Mouse (Mus musculus): ENCODE measurements around the gene Fam196a. TPM values are rescaled to one million over a fixed set of nuclear protein-coding genes. Genes with fewer than 3 reads are reported as not detected.

Fam196a gene
- total RNA-seq (2017): not detected in 2 replicates

- no peak for ATAC-seq (ENCODE audit: extremely low read depth, insufficient number of reproducible peaks, low FRiP score, poor library complexity, severe bottlenecking)
Observed at GRCm38 (mm10) chr7:134937927-134938609, at the start of gene Fam196a. Fam196a (minus strand) TSS chr7:134938430.

GRCm38 (mm10) chr7:134961608-134962007 is 23.4 kb upstream of the Fam196a start:
- ATAC-seq (ENCODE audit: extremely low read depth, insufficient number of reproducible peaks, low FRiP score, poor library complexity, severe bottlenecking): no peak

GRCm38 (mm10) chr7:134960871-134961270 is 22.6 kb upstream of the Fam196a start:
- no peak for ATAC-seq (ENCODE audit: extremely low read depth, insufficient number of reproducible peaks, low FRiP score, poor library complexity, severe bottlenecking)

DNA sequence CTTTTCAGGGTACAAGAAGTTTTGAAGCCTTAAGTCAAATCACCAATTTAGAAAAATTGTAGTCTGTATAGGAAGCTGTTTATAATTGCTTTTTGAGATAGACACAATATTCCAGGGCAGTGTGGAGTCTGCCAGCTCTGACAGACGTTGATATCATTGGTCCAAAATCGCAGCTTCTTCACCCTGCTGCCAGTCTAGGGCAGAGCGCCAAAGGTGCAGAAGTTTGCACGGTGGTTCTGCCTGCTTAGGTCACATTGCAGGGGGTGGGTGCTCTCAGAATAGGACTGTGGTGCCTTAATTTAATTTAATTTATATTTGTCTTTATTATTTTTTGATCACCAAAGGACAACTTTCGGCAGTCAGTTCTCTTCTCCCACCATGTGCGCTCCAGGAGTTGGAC is 20.9 kb upstream of the Fam196a start:
- ATAC-seq (ENCODE audit: extremely low read depth, insufficient number of reproducible peaks, low FRiP score, poor library complexity, severe bottlenecking): no peak

DNA sequence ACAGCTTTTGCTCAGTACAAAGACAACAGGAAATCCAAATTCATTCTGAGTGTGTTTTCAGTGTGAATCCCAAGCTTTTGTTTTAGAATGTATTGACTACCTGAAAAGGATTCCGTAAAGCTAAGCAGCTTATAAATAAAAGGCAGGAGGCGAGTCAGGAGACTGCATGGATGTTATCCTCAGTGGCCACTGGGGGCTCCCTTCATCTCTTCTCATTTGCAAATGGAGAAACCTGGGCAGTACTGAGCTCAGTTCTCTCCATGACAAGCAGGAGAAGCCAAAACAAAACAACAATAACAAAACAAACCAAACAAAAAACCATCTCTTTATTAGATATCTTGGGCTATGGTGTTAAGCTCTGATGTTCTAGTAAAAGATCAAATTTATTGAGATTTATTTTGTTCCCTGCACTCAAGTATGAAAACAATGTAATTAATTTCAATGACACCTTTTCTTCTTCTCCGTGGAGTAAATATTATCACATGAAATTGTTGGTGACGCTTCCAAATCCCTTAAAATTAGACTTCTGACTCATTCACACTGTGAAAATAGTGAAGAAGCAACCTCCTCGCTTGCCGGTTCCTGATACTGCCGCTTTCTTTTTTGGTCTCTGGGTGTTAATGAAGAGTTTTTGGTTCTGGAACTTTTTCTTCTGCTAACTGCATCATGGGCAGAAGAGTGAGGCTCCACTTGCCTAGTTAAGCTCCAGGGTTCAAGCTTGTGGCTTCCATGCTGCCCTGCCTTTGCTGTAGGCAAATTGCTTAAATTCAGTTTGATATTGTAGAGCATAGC is 7.9 kb upstream of the Fam196a start:
- no peak for ATAC-seq (ENCODE audit: extremely low read depth, insufficient number of reproducible peaks, low FRiP score, poor library complexity, severe bottlenecking)

DNA sequence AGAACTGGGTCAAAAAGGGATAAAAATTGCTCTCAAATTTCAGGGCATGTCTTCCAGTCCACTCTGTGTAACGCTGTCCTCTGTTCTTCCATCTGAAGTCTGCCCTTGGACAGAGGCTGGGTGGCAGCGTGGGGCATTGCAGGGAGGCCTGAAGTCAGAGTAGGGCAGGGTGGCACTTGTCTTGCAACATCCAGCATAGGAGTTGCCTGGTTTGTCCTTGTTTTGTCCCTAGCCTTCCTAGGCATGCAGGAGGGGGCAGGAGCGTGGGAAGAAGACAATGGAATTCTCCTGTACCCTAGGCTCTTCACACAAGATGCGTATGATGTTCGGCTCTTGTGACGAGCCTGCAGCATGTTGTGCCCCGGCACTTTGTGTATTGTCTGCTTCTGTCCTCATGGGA is 5.5 kb upstream of the Fam196a start:
- ATAC-seq (ENCODE audit: extremely low read depth, insufficient number of reproducible peaks, low FRiP score, poor library complexity, severe bottlenecking): no peak

GRCm38 (mm10) chr7:134943063-134943462 is 4.8 kb upstream of the Fam196a start:
- no peak for ATAC-seq (ENCODE audit: extremely low read depth, insufficient number of reproducible peaks, low FRiP score, poor library complexity, severe bottlenecking)

DNA sequence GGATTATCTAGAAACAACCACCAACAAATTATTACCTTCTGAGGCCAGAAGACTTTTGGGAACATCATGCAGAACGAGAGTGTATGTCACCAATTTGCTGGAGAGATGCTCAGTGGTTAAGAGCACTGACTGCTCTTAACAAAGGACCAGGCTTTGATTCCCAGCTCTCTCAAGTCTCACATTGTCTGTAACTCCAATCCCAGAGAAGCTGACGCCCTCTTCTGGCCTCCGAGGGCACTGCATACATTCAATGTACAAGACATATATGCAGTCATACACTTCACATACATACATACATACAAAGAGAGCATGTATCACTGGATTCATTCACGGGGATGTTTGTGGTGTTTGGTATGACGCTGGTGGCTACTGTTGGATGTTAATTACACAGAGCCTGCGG is 3.7 kb upstream of the Fam196a start:
- ATAC-seq (ENCODE audit: extremely low read depth, insufficient number of reproducible peaks, low FRiP score, poor library complexity, severe bottlenecking): no peak

- no peak for ATAC-seq (ENCODE audit: extremely low read depth, insufficient number of reproducible peaks, low FRiP score, poor library complexity, severe bottlenecking)
Observed at GRCm38 (mm10) chr7:134937471-134937926, 731 bp downstream of the Fam196a start.

DNA sequence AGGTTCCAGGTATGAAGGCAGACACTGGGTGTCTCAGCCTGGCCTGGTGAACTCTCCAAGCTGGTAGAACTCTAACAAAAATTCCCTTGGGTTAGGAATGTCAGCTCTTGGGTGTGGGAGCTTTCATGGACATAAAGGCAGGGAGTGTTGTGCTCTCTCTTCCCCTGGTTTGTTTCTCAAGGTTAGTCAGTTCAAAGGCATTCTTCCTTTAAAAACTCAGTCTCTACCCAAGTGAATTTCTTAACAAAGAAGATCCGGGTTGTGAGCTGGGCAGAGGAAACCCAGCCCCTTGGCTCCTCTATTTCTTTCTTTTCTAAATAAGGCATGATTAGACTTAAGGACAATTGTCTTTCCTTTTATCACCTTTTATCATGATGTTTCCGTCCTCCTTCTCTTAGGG is 6.3 kb downstream of the Fam196a start:
- ATAC-seq (ENCODE audit: extremely low read depth, insufficient number of reproducible peaks, low FRiP score, poor library complexity, severe bottlenecking): no peak

DNA sequence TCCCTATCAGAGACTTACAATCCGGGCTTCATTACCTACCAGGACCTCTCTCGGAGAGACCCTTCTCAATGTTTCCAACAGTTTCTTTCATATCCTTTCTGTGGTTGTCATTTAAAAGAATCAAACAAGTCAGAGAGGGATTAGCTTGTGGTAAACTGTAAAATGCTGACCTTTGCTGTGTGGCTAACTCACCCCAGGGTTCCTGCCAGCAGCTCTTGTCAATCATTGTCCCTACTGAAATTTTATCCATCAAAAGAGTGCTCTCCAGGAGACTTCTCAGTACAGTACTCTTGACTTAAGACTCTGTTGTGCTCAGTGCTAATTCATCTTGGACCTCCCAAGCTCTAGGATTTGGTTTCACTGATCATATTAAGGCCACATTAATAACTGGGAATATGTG is 36.2 kb downstream of the Fam196a start:
- no peak for ATAC-seq (ENCODE audit: extremely low read depth, insufficient number of reproducible peaks, low FRiP score, poor library complexity, severe bottlenecking)

DNA sequence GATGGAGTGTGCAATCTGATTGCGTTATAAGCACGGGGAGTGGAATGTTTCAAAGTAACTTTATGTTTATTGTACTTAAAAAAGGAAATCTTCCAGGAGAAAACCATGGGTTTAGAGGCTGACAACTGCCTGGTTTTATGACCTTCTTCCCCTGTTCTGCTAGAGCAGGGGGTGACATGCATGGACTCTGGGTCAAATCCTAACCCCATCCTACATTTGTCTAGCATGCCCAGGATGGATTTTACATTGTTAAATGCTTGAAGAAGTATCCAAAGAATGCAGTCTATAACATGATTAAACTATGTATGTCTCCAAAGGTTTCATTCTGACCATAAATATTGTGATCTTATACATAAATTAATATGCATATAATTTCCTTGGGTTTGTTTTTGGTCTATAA is 38.8 kb downstream of the Fam196a start:
- ATAC-seq (ENCODE audit: extremely low read depth, insufficient number of reproducible peaks, low FRiP score, poor library complexity, severe bottlenecking): no peak

- no peak for ATAC-seq (ENCODE audit: extremely low read depth, insufficient number of reproducible peaks, low FRiP score, poor library complexity, severe bottlenecking)
Observed at GRCm38 (mm10) chr7:134894604-134895003, 43.6 kb downstream of the Fam196a start.

GRCm38 (mm10) chr7:134892972-134893371 is 45.3 kb downstream of the Fam196a start:
- ATAC-seq (ENCODE audit: extremely low read depth, insufficient number of reproducible peaks, low FRiP score, poor library complexity, severe bottlenecking): no peak

- ATAC-seq (ENCODE audit: extremely low read depth, insufficient number of reproducible peaks, low FRiP score, poor library complexity, severe bottlenecking): no peak
Observed at GRCm38 (mm10) chr7:134892449-134892871, 45.8 kb downstream of the Fam196a start.

- no peak for ATAC-seq (ENCODE audit: extremely low read depth, insufficient number of reproducible peaks, low FRiP score, poor library complexity, severe bottlenecking)
Observed at GRCm38 (mm10) chr7:134883516-134883915, 54.7 kb downstream of the Fam196a start.

DNA sequence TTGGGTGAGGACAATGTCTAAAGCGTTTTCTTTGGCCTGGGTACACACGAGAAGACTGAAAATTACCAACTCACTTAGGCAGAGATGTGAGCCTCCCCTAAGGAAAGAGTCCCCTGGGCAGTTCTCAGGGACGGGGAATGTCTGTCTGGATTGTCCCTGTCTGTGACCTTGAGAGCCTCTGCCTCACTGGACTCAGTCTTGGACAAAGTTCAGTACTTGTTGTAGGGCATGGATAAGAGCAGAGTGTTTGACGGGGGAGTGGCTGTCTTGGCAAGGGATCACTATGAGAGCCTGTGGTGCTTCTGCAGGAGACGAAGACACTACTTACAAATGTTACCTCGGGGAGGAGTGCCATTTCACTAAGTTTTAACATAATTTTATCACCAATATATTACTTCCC is 57.8 kb downstream of the Fam196a start:
- ATAC-seq (ENCODE audit: extremely low read depth, insufficient number of reproducible peaks, low FRiP score, poor library complexity, severe bottlenecking): no peak

DNA sequence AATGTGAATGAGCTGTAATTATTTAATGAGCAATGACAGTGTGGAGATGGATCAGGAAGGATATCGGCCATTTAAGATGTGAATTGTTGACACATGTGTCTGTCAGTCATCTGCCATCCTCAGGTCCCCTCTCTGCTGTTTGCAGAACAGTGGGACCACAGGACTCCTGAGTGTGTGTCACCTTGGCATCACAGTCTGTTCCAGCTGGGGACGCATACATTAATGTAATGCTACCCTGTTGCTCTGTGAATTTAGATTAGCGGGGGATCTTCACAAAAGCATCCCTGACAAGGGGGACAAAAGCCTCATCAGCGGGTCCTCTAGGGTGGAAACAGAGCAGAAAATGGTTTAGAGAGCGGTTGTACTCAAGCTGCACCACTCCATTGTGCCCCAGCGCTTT is 59.2 kb downstream of the Fam196a start:
- no peak for ATAC-seq (ENCODE audit: extremely low read depth, insufficient number of reproducible peaks, low FRiP score, poor library complexity, severe bottlenecking)

GRCm38 (mm10) chr7:134872981-134873380 is 65.2 kb downstream of the Fam196a start:
- ATAC-seq (ENCODE audit: extremely low read depth, insufficient number of reproducible peaks, low FRiP score, poor library complexity, severe bottlenecking): no peak

GRCm38 (mm10) chr7:134872511-134872910 is 65.7 kb downstream of the Fam196a start:
- no peak for ATAC-seq (ENCODE audit: extremely low read depth, insufficient number of reproducible peaks, low FRiP score, poor library complexity, severe bottlenecking)

All from neutrophil, adult 5-6 weeks (primary cell).